Comparison of ENCODE assay signal across 9 mouse cellular contexts in the genomic region with DNA sequence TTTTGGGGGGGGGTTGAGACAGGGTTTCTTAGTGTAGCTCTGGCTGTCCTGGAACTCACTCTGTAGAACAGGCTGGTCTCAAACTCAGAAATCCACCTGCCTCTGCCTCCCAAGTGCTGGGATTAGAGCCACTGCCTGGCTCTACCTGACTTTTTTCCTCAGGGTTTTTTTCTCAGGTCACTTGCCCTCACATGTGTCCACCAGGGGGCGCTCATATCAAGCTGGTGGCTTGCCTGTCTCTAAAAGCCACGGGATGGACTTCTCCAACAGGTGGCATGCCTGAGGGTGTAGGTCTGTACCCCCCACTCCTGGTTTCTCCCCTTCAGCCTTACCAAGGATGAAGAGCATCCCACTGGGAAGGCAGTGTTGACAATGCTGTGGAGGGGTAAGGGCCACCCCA. TPM values are rescaled to one million over a fixed set of nuclear protein-coding genes. Genes with fewer than 3 reads are reported as not detected.
DNase-seq lines count a peak whose midpoint lies in the region; ATAC-seq lines count a peak whose summit lies in the region.
"Had no signal": no experiment of that assay in that cellular context is flagged by ENCODE, and none has a peak within 500 bp of the region (broad histone marks: within the 10 kb centered on the region; RNA-seq: fewer than 3 reads in every experiment).

No protein-coding gene starts in this region.

- ATAC-seq in forebrain, embryonic 11.5 days (replicated peaks; ENCODE audit: low FRiP score) = no peak
- no peak for ATAC-seq in forebrain, embryonic 15.5 days (replicated peaks)

- no peaks in the 10 kb centered on the region; the same call in 1 of the 2 replicates for H3K9me3 ChIP-seq in forebrain, embryonic 11.5 days (ENCODE audit: control insufficient read depth, low read length)
- no peaks in the 10 kb centered on the region for H3K9me3 ChIP-seq in forebrain, embryonic 15.5 days
- H3K9me3 ChIP-seq: lung, embryonic 15.5 days had no signal

- H3K9ac ChIP-seq in forebrain, embryonic 11.5 days (ENCODE audit: low read length) = no peak overlapping the region
- H3K9ac ChIP-seq in forebrain, embryonic 15.5 days (replicated peaks) = no peak overlapping the region
- H3K9ac ChIP-seq: lung, embryonic 15.5 days had no signal

- H3K4me2 ChIP-seq in forebrain, embryonic 11.5 days (ENCODE audit: low read depth, low read length, severe bottlenecking) = no peak overlapping the region
- H3K4me2 ChIP-seq in forebrain, embryonic 15.5 days (replicated peaks) = no peak overlapping the region
- H3K4me2 ChIP-seq: lung, embryonic 15.5 days had no signal

- peaks cover 25% of the 10 kb centered on the region for H3K27me3 ChIP-seq in forebrain, embryonic 11.5 days (ENCODE audit: control insufficient read depth, insufficient read depth, low read length)
- H3K27me3 ChIP-seq in forebrain, embryonic 15.5 days = peaks cover 29% of the 10 kb centered on the region

- H3K27ac ChIP-seq in forebrain, embryonic 11.5 days (ENCODE audit: low read depth, low read length) = no peak overlapping the region
- no peak overlapping the region for H3K27ac ChIP-seq in forebrain, embryonic 15.5 days (replicated peaks)
- H3K27ac ChIP-seq: lung, embryonic 15.5 days had no signal

- 3% methylated on average over 2 of the region's 2 CpGs for WGBS in forebrain, embryonic 11.5 days
- 4% methylated on average over 2 of the region's 2 CpGs for WGBS in forebrain, embryonic 15.5 days

- H3K4me3 ChIP-seq in forebrain, embryonic 11.5 days (ENCODE audit: low read depth, low read length) = no peak overlapping the region
- H3K4me3 ChIP-seq in forebrain, embryonic 15.5 days = no peak overlapping the region
- H3K4me3 ChIP-seq: lung, embryonic 15.5 days had no signal

- DNase-seq in forebrain, embryonic 11.5 days (ENCODE audit: low spot score) = peak; percentile 88
- DNase-seq in NIH3T3 (ENCODE audit: low read depth) = peak; percentile 90
- DNase-seq in cerebellum, postnatal 25 days = peak; percentile 83 to 91
- DNase-seq in heart, adult 9 months (ENCODE audit: low spot score in 2 of 2) = peak; percentile 36 to 66
- DNase-seq in layer of hippocampus, postnatal 10 days (ENCODE audit: low spot score in 2 of 2) = peak; percentile 74 to 77
- DNase-seq in mesoderm, embryonic 11.5 days (ENCODE audit: low read depth, low spot score) = peak; percentile 83
- DNase-seq in spleen, postnatal 36 days (ENCODE audit: low spot score in 2 of 2) = peak; percentile 60 to 71

- peaks cover 6% of the 10 kb centered on the region; the same call in 1 of the 2 replicates for H3K4me1 ChIP-seq in forebrain, embryonic 11.5 days (replicated peaks; ENCODE audit: control insufficient read depth, insufficient read depth, low read length)
- peaks cover 3% of the 10 kb centered on the region for H3K4me1 ChIP-seq in forebrain, embryonic 15.5 days

- no peaks in the 10 kb centered on the region for H3K36me3 ChIP-seq in forebrain, embryonic 11.5 days (ENCODE audit: control insufficient read depth, insufficient read depth, low read length)
- no peaks in the 10 kb centered on the region for H3K36me3 ChIP-seq in forebrain, embryonic 15.5 days

RNA-seq across cellular contexts. Expression of a gene that starts 11.5 kb away (rescaled TPM):
- 0.61 and 0.80 TPM in 2 replicates for polyA plus RNA-seq in forebrain, embryonic 11.5 days (2014; fragmentation: Nextera tagmentation; extraction: Ambion mirVana)
- 0.19 and 0.33 TPM in 2 replicates for polyA plus RNA-seq in forebrain, embryonic 15.5 days (2015; fragmentation: Nextera tagmentation; extraction: Ambion mirVana)
- under 1 TPM; 0.57 to 0.65 TPM for total RNA-seq in layer of hippocampus, postnatal 10 days (2021)

RNA-seq across cellular contexts. Expression of a gene that starts 27.6 kb away (rescaled TPM):
- 28.0 and 30.2 TPM in 2 replicates for polyA plus RNA-seq in forebrain, embryonic 11.5 days (2014; fragmentation: Nextera tagmentation; extraction: Ambion mirVana)
- 51.3 and 54.5 TPM in 2 replicates for polyA plus RNA-seq in forebrain, embryonic 15.5 days (2015; fragmentation: Nextera tagmentation; extraction: Ambion mirVana)
- 100 to 1,000 TPM; 112 to 116 TPM for total RNA-seq in layer of hippocampus, postnatal 10 days (2021)

RNA-seq across cellular contexts. Expression of a gene that starts 27.8 kb away (rescaled TPM):
- 48.5 and 55.4 TPM in 2 replicates for polyA plus RNA-seq in forebrain, embryonic 11.5 days (2014; fragmentation: Nextera tagmentation; extraction: Ambion mirVana)
- 81.5 and 91.7 TPM in 2 replicates for polyA plus RNA-seq in forebrain, embryonic 15.5 days (2015; fragmentation: Nextera tagmentation; extraction: Ambion mirVana)
- total RNA-seq in layer of hippocampus, postnatal 10 days (2021) = 10 to 100 TPM; 39.0 to 46.2 TPM

RNA-seq across cellular contexts. Expression of a gene that starts 47.6 kb away (rescaled TPM):
- 81.2 and 83.6 TPM in 2 replicates for polyA plus RNA-seq in forebrain, embryonic 11.5 days (2014; fragmentation: Nextera tagmentation; extraction: Ambion mirVana)
- 68.9 and 71.5 TPM in 2 replicates for polyA plus RNA-seq in forebrain, embryonic 15.5 days (2015; fragmentation: Nextera tagmentation; extraction: Ambion mirVana)
- 10 to 100 TPM; 50.5 to 51.9 TPM for total RNA-seq in layer of hippocampus, postnatal 10 days (2021)

RNA-seq across cellular contexts. Expression of a gene that starts 54.3 kb away (rescaled TPM):
- 0.27 TPM in 1 of 2 replicates, not detected in the other for polyA plus RNA-seq in forebrain, embryonic 11.5 days (2014; fragmentation: Nextera tagmentation; extraction: Ambion mirVana)
- 0.29 TPM in 1 of 2 replicates, not detected in the other for polyA plus RNA-seq in forebrain, embryonic 15.5 days (2015; fragmentation: Nextera tagmentation; extraction: Ambion mirVana)
- not detected for total RNA-seq in layer of hippocampus, postnatal 10 days (2021)
